Mouse (Mus musculus) CD8-positive naive resting alpha-beta T cell, adult 2 months (primary cell): ENCODE data around the gene Fam162a.
"Not testable (repeated sequence)": the region's sequence is repeated elsewhere in the genome, so short reads cannot be mapped to it uniquely, and the experiment has no call there.

Source experiments
- DNase-seq, 2 experiments: peaks; one replicate each; pipeline ENCODE4 v3.0.0; 2022; ENCODE audit warnings: low read depth in 2 of 2, low spot score in 2 of 2

Gene Fam162a

DNA sequence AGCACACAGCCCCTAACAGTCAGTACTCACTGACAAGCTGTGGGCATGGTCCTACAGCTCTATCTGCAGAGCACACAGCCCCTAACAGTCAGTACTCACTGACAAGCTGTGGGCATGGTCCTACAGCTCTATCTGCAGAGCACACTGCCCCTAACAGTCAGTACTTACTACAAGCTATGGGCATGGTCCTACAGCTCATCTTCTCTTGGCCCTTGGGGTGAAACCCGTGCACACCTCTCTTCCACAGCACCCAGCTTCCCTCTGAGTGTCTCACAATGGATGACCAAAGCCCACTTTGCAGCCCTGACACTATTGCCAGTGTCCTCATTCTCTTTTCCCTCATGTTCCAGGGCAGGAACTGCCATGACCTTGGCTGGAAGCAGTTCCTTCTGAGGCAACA lies 8.9 kb downstream of the Fam162a start:
- DNase-seq: not testable (repeated sequence)

DNA sequence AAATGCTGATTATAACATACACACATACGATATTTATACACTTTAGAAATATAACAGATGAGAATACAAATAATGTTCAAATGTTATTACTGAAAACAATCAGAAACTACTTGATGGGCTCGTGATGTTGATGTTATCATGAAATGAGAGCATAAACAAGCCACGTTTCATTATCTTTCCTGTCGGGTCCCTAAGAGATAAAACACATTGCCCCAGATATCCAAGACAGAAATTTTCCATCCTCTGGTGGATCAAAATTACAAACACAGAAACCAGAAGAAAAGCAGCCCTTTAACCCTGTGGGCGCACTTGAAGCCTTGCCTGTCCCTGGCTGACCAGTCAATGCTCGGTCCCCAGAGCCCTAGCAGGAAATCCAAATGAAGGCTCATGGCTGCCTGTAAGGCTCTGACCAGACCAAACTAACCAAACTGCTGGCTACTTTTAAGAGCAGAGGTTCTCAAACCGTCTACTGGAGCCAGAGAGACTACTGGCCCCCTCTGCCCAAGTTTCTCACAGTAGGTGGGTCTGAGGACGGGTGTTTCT lies 13.4 kb downstream of the Fam162a start:
- DNase-seq: no peak

DNA sequence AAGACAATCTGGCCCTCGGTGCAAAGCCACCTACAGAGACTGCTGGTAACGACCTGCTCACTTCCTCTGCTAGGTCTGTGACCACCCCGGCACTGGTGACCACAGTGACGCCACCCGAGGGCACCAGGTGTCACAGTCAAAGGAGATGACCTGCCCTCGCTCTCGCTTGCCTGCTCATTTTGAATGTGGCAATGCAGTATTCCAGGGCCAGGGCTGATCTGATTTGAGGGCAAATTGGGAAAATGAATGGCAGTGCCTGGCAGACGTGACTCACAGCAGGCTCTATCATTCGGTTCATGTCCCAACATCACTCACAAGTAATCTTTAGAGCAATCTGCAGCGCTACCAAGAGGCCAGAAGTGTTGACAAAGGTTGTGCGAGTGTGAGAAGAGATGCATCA lies 15.0 kb downstream of the Fam162a start:
- no peak for DNase-seq

DNA sequence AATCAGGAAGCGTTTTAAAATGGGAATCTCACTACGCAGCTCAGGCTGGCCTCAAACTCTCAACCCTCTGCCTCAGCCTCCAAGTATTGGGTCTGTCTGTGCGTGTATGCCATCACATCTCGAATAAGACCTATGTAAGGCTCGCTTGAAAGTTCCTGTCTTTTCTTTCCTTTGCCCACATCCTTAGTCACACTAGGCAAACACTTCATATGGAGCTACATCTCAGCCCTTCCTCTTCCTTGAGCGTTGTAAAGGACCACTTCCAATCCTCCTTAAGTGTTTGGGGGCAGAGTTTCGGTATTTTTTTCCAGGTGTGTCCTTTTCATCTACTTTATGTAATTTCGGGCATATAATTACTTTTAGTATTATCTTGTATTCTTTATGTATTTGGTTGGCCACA lies 16.5 kb downstream of the Fam162a start:
- DNase-seq: no peak

DNA sequence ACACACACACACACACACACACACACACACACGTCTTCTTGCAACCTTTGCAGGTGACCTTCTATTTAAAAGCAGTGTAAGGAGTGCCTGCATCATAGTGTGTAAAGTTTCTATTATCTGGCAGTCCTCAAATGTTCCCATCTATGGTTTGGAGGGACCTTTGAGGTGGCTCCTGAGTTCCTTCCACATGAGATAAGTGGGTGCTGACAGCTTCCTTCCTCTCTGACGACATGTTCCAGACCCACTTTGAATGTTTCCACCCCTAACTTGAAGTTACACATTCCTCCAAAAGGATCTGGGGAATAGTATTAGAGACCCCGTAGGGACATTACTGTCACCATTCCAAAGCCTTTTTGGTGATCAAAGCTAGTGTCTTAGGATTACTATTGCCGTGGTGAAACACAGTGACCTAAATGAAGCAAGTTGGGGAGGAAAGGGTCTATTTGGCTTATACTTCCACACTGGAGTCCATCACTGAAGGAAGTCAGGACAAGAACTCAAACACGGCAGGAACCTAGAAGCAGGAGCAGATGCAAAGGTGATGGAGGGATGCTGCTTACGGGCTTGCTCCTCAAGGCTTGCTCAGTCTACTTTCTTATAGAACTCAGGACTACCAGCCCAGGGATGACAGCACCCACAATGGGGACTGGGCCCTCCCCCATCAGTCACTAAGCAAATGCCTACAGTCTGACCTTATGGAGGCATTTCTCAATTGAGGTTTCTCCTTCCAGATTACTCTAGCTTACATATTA lies 17.7 kb downstream of the Fam162a start:
- no peak for DNase-seq

DNA sequence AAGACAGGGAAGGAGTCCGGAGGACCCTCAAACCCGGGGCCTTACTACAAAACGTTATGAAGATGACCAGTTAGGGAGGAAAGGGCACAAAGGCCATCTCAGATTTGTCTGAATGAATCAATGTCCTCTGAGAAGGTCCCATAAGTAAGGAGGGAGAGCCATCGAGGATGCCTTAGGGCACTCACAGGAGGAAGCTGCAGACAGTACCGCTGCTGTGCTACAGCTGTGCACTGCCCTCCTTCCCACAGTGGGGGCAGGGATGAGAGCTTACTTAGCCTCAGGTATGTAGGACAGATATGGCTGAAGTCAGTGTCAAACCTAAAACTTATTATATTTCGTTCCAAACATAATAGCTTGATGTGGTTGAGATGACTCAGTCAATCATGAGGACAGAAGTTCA lies 19.9 kb downstream of the Fam162a start:
- DNase-seq: no peak

DNA sequence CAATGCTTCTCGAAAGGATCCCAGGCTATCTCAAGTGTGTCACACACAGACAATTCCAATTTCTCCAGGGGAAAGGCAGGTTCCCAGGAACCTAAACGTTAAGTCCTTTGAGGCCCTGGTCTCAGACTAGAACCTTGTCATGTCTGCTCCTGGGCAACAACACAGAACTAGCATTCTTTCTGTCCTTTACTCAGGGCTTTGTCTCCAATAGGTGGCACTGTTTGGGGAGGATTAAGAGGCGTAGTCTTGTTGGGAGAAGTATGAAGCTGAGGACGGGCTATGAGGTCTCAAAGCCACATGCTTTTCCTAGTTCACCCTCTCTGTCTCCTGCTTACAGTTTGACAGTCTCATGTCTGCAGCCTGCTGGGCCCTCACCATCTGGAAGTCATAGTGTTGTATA lies 23.9 kb downstream of the Fam162a start:
- DNase-seq: no peak

DNA sequence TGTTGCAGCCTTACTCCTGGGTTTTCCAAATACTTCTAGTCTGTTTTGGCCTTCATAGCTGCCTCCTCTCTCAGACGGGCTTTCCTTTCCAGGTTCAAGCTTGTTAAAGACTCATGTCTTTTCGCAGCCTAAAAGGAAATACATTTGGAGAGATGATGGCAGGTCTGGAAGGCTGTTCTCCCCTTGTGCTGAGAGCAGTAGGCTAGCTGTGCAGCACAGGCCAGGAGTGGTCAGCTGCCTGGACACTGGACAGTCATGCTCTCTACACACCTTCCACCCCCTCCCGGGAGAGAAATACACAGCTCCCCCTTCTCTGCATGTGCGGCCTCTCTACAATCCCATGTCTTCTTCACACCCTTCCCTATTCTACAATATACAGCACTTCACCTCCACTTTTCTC lies 27.4 kb downstream of the Fam162a start:
- DNase-seq: no peak

DNA sequence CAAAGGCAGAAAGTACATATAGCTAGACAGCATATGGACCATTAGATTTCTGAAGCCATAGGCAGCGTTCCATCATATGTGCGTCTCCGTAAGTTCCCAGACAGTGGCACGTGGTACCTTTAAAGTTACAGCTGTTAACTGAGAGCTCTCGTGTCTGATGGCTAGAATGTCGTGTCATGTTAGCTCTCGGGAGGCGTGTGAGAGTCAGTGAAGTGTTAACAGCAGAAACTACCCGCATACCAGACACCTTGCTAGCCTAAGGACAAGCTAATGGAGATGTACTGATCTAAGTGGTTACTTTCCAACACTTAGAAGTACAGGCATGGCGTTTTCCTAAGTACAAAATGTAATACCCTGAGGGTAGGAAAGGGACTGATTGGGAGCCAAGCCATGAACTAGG lies 28.3 kb downstream of the Fam162a start:
- DNase-seq: no peak

DNA sequence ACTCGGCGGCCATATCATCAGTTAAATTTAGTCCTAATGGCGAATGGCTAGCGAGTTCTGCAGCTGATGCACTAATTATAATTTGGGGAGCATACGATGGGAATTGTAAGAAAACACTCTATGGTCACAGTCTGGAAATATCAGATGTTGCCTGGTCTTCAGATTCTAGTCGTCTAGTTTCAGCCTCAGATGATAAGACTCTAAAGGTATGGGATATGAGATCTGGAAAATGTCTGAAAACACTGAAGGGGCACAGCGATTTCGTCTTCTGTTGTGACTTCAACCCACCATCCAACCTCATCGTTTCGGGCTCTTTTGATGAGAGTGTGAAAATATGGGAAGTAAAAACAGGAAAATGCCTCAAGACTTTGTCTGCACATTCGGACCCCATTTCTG lies 29.8 kb downstream of the Fam162a start:
- no peak for DNase-seq

DNA sequence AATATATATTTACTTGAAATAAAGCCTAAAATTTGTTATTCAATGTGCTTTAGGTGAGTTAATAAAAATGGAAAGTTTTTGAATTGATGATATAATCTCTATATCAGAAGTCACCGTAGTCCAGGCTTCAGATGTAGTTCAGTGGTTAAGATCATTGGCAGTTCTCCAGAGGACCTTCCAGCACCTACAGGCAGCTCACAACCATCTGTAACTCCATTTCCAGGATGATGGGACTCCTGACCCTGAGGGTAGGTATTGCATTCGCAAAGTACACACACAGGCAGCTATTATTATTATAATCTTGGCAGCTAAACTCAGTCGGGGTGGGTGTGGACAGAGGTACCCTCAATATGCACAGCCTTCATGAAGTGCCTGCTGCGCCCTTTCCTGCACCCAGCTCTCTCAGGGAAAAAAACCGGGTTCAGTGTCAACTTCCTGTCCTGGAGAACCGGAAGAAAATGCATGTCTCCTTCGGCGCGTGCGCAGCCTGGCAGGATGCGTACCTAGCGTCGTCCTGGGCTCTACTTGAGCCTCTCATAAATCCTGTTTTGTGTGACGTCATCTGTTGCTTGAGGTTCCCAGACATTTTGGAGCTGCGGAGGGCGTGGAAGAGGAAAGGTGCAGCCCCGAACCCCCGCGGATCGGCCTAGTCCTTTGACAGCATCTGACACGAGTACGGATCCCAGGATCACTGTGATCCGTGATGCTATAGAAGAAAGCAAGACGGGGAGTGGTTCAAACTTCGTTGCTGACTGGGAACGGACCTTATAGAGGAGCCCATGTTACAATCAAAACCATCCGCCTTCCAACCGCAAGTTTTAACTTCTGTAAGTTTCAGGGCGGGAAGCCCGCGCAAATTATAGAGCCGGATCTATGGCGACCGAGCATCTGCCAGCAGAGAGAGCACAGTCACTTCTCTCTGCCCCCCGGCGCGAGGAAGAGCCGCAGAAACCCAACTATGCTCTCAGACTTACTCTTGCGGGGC lies 30.5 kb downstream of the Fam162a start, which contains the start of gene Wdr5b:
TSS of gene Wdr5b (plus strand) at position 551 of the 985 bp plus-strand sequence.
- DNase-seq: peak; percentile 84 to 87

DNA sequence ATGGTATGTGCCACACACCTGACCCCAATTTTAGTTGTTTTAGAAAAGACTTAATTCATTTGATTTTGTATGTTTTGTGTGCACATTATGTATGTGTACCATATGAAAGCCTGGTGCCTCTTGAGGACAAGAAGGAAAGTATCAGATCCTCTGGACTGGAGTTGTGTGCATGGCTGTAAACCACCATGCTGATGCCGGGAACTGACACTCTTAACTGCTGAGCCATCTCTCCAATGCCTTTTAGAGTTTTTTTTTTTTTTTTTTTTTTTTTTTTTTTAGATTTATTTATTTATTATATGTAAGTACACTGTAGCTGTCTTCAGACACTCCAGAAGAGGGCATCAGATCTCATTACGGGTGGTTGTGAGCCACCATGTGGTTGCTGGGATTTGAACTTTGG lies 43.3 kb downstream of the Fam162a start:
- DNase-seq: not testable (repeated sequence)

DNA sequence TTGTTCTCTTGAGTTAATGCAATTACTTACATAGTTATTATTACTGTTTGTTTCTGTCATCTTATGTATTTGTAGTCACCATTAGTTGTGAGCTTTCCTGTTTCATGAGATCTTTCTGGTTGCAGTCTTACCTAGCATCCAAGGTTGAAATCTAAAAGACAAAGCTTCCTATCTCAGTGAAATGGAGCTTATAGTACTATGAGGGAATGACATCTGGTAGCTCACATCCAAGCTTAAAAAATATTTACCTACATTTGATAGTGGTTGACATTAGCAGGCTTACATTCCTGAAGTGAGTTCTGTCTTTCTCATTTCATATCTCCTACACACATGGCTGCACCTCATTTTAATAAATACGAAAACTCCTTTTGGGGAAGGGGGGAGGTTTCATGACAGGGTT lies 55.1 kb downstream of the Fam162a start:
- DNase-seq: no peak

DNA sequence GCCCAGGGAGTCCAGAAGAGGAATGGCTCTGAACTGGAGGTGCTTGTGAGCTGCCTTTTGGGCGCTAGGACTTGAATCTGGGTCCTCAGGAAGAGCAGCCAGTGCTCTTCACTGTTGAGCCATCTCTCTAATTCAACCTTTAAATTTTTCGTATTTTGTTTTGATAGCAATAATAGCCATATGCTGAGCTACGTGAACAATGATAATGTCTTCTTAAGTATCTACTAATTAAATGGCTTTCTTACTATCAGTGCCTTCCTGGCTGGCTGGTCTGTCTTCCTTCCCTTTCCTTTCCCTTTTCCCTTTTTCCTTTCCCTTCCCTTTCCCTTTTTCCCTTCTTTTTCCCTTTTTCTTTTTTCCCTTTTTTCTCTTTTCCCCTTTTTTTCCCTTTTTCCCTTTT lies 63.0 kb downstream of the Fam162a start:
- DNase-seq: no peak

DNA sequence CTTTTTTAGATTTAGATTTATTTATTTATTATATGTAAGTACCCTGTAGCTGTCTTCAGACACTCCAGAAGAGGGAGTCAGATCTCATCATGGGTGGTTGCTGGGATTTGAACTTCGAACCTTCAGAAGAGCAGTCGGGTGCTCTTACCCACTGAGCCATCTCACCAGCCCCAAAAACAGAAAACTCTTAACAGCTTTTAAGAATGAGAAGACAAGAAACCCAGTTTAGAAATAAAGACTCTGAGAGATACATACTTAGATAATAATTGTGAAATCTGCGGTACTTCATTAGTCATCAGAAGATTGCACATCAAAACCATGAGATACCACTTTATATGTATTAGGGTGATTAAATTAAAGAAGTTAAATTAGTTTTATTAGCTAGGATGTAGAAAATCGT lies 72.5 kb downstream of the Fam162a start:
- not testable (repeated sequence) for DNase-seq
